Mouse (Mus musculus): ENCODE data around the gene Sdhb. TPM values are rescaled to one million over a fixed set of nuclear protein-coding genes. Genes with fewer than 3 reads are reported as not detected.

Gene Sdhb
- total and polyA plus RNA-seq, 3 experiments: 292 to 414 (median 342) TPM

DNA sequence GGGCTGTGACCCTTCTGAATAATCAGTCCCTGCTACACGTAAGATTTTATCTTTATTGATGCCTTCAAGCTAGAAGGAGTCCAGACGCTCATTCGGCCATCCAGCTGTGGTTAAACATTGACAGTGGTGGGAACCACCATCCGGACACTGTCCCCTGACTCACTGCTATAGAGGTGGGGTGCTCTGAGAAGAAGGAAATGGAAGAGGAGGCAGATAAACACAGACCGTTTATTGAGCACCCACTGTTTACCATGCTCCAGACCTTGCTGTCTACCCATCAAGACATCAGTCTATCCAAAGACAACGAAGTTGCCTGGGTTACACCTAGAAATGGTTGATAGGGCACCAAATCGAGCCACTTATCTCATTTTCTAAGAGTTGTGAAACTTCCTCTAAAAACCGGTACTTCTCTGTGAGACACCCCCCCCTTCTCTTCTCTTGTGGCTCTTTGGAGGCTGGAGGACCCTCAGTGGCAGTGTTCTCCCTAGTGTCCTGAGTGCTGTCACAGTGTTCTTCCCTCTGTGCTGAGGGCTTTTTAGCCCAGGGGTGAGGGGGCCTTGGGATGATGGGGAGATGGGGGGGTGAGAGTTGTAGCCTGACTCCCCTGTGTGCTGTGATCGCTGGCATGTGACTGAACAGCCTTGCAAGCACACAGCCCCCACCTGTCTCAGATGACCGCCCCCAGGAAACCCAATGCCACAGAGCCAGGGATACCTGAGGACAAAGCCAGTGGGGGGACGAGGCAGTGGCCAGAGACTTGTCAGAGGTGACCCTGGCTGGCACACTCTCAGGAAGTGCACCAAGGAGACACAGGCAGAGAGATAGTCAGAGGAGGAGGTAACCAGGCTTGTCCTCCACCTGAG is 40.8 kb upstream of the Sdhb start:
- Histone ChIP-seq H3K27ac (ENCODE audit: control insufficient read depth, low read depth, low read length) (no peak overlapping the region), H3K27me3 (ENCODE audit: control insufficient read depth in 1 of 2, insufficient read depth in 2 of 2, low read length in 2 of 2) (peaks cover 0 to 2% of the 10 kb centered on the region in 2 experiments; a peak in 1 of 4 replicates), H3K36me3 (ENCODE audit: control insufficient read depth in 1 of 2, insufficient read depth in 2 of 2, low read length in 2 of 2) (no peaks in the 10 kb centered on the region), H3K4me1 (ENCODE audit: control insufficient read depth in 1 of 2, insufficient read depth in 2 of 2, low read length in 2 of 2) (no peaks in the 10 kb centered on the region; a peak in 1 of 4 replicates), H3K9me3 (replicated peaks; ENCODE audit: insufficient read depth, low read length) (no peaks in the 10 kb centered on the region), H3K4me3 (ENCODE audit: control insufficient read depth in 1 of 2, insufficient read depth in 1 of 2, low read depth in 2 of 2, low read length in 2 of 2) (no peak overlapping the region), H3K79me2 (ENCODE audit: control insufficient read depth, insufficient read depth, low read length, poor library complexity) (no peaks in the 10 kb centered on the region), H3K9ac (ENCODE audit: control insufficient read depth, low read depth, low read length, poor library complexity, severe bottlenecking) (no peak overlapping the region)
- DNase-seq (ENCODE audit: low read depth, low spot score): no peak
- no peak for TF ChIP-seq BHLHE40 (IDR thresholded peaks at IDR 0.05; ENCODE audit: borderline replicate concordance, low read depth, low read length)
- no peak for TF ChIP-seq E2F4 (IDR thresholded peaks at IDR 0.05; ENCODE audit: borderline replicate concordance, low read depth, low read length)
- no peak for TF ChIP-seq NRF1 (IDR thresholded peaks at IDR 0.05; ENCODE audit: insufficient read depth, low read depth, low read length, poor library complexity, severe bottlenecking)
- no peak for TF ChIP-seq TCF12 (IDR thresholded peaks at IDR 0.05; ENCODE audit: low read depth, low read length)
- TF ChIP-seq USF1 (IDR thresholded peaks at IDR 0.05; ENCODE audit: low read depth, low read length): no peak
- TF ChIP-seq SIN3A (IDR thresholded peaks at IDR 0.05; ENCODE audit: low read length): no peak
- TF ChIP-seq POLR2AphosphoS2 (IDR thresholded peaks at IDR 0.05; ENCODE audit: low read length): no peak

DNA sequence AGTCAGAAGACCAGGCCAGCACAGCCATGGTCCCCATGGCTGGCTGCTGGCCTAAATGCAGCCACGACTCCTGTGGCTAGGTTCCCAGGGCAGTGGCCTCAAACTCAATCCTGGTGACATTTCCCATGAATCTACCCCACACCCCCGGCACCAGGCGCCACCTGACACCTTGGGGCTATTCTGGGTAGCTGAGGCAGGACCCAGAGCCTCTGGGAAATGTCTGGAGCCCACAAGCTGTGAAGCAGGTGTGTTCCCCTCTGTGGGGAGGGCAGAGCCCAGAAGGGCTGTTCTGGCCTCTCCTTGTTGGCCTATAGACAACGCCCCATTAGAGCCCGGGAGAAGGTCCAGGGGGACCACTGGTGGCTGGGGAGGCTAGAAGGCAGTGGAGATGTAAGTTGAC is 38.5 kb upstream of the Sdhb start:
- no peak overlapping the region for H3K27ac ChIP-seq (ENCODE audit: control insufficient read depth, low read depth, low read length)
- H3K4me1 ChIP-seq (ENCODE audit: control insufficient read depth in 1 of 2, insufficient read depth in 2 of 2, low read length in 2 of 2): no peaks in the 10 kb centered on the region; a peak in 1 of 4 replicates
- TF ChIP-seq EP300 (IDR thresholded peaks at IDR 0.05; ENCODE audit: low read depth in 1 of 2, low read length in 2 of 2) (no peak), ZKSCAN1 (IDR thresholded peaks at IDR 0.05; ENCODE audit: low read depth, low read length) (no peak), MAZ (IDR thresholded peaks at IDR 0.05; ENCODE audit: low read depth, low read length) (no peak), MAFK (IDR thresholded peaks at IDR 0.05; ENCODE audit: borderline replicate concordance, low read depth, low read length) (no peak), TBP (IDR thresholded peaks at IDR 0.05; ENCODE audit: low read depth, low read length) (no peak), GABPA (IDR thresholded peaks at IDR 0.05; ENCODE audit: low read depth, low read length) (no peak), ZC3H11A (IDR thresholded peaks at IDR 0.05; ENCODE audit: low read depth, low read length) (no peak), MXI1 (IDR thresholded peaks at IDR 0.05; ENCODE audit: low read depth, low read length) (no peak), ZNF384 (IDR thresholded peaks at IDR 0.05; ENCODE audit: low read depth, low read length) (no peak), JUND (IDR thresholded peaks at IDR 0.05; ENCODE audit: low read depth, low read length) (no peak), USF2 (IDR thresholded peaks at IDR 0.05; ENCODE audit: borderline replicate concordance in 1 of 2, insufficient read depth in 1 of 2, low read depth in 1 of 2, low read length in 2 of 2) (no peak), RAD21 (IDR thresholded peaks at IDR 0.05; ENCODE audit: low read depth, low read length) (no peak), KAT2A (conservative IDR thresholded peaks at IDR 0.05; ENCODE audit: low read depth, low read length) (no peak), CHD2 (IDR thresholded peaks at IDR 0.05; ENCODE audit: low read length) (no peak), MEF2A (IDR thresholded peaks at IDR 0.05; ENCODE audit: extremely low read depth, insufficient replicate concordance, low read depth, low read length, poor library complexity, severe bottlenecking) (no peak), NELFE (IDR thresholded peaks at IDR 0.05; ENCODE audit: low read depth, low read length) (no peak), HCFC1 (IDR thresholded peaks at IDR 0.05; ENCODE audit: low read depth, low read length) (no peak)
- DNase-seq (ENCODE audit: low read depth, low spot score): no peak
- no peaks in the 10 kb centered on the region for H3K36me3 ChIP-seq (ENCODE audit: control insufficient read depth in 1 of 2, insufficient read depth in 2 of 2, low read length in 2 of 2)
- no peak overlapping the region for H3K4me3 ChIP-seq (ENCODE audit: control insufficient read depth in 1 of 2, insufficient read depth in 1 of 2, low read depth in 2 of 2, low read length in 2 of 2)
- H3K9ac ChIP-seq (ENCODE audit: control insufficient read depth, low read depth, low read length, poor library complexity, severe bottlenecking): no peak overlapping the region
- peaks cover 0 to 2% of the 10 kb centered on the region in 2 experiments; a peak in 1 of 4 replicates for H3K27me3 ChIP-seq (ENCODE audit: control insufficient read depth in 1 of 2, insufficient read depth in 2 of 2, low read length in 2 of 2)
- no peaks in the 10 kb centered on the region for H3K9me3 ChIP-seq (replicated peaks; ENCODE audit: insufficient read depth, low read length)
- H3K79me2 ChIP-seq (ENCODE audit: control insufficient read depth, insufficient read depth, low read length, poor library complexity): no peaks in the 10 kb centered on the region
